Mouse (Mus musculus): Measurements from ENCODE around the gene Olfr1312. TPM values are rescaled to one million over a fixed set of nuclear protein-coding genes. Genes with fewer than 3 reads are reported as not detected.
"Not testable (repeated sequence)": the region's sequence is repeated elsewhere in the genome, so short reads cannot be mapped to it uniquely, and the experiment has no call there.

The Olfr1312 gene
- not detected in 2 replicates for polyA plus RNA-seq (2015; fragmentation: Nextera tagmentation; extraction: Ambion mirVana)

- Histone ChIP-seq H3K4me1 (no peaks in the 10 kb centered on the region), H3K36me3 (no peaks in the 10 kb centered on the region), H3K27ac (replicated peaks) (no peak within 1 kb of the TSS), H3K4me2 (no peak within 1 kb of the TSS), H3K27me3 (replicated peaks) (no peaks in the 10 kb centered on the region), H3K9ac (no peak within 1 kb of the TSS), H3K9me3 (no peaks in the 10 kb centered on the region), H3K4me3 (no peak within 1 kb of the TSS)
- no peak for ATAC-seq (ENCODE audit: extremely low read depth, insufficient number of reproducible peaks, low FRiP score, low TSS enrichment)
- WGBS = 17% methylated on average over 1 of the region's 1 CpGs
Observed at GRCm38 (mm10) chr2:112050138-112050537, at the start of gene Olfr1312. Gene Olfr1312, minus strand, starts transcription at chr2:112050238.

- no peak within 1 kb of the TSS for H3K4me2 ChIP-seq
- no peaks in the 10 kb centered on the region for H3K9me3 ChIP-seq
- H3K27ac ChIP-seq (replicated peaks) = no peak within 1 kb of the TSS
- no peaks in the 10 kb centered on the region for H3K27me3 ChIP-seq (replicated peaks)
- no peak within 1 kb of the TSS for H3K9ac ChIP-seq
- ATAC-seq (ENCODE audit: extremely low read depth, insufficient number of reproducible peaks, low FRiP score, low TSS enrichment) = no peak
- no peaks in the 10 kb centered on the region for H3K36me3 ChIP-seq
- H3K4me3 ChIP-seq = no peak within 1 kb of the TSS
- H3K4me1 ChIP-seq = no peaks in the 10 kb centered on the region
Observed at GRCm38 (mm10) chr2:112096681-112097080, 46.6 kb upstream of the Olfr1312 start, which contains the start of gene Olfr1314. Gene Olfr1314, minus strand, starts transcription at chr2:112096781.

GRCm38 (mm10) chr2:112077743-112078142 lies 27.7 kb upstream of the Olfr1312 start, which contains the start of gene Olfr1313:
Gene Olfr1313, minus strand, starts transcription at chr2:112077843.
- no peak within 1 kb of the TSS for H3K9ac ChIP-seq
- no peaks in the 10 kb centered on the region for H3K36me3 ChIP-seq
- no peak within 1 kb of the TSS for H3K4me2 ChIP-seq
- no peak for ATAC-seq (ENCODE audit: extremely low read depth, insufficient number of reproducible peaks, low FRiP score, low TSS enrichment)
- no peaks in the 10 kb centered on the region for H3K9me3 ChIP-seq
- H3K4me1 ChIP-seq = no peaks in the 10 kb centered on the region
- H3K27ac ChIP-seq (replicated peaks) = no peak within 1 kb of the TSS
- no peaks in the 10 kb centered on the region for H3K27me3 ChIP-seq (replicated peaks)
- H3K4me3 ChIP-seq = no peak within 1 kb of the TSS

GRCm38 (mm10) chr2:112026971-112027370 lies 23.1 kb downstream of the Olfr1312 start:
- 46% methylated on average over 6 of the region's 6 CpGs for WGBS
- H3K27ac ChIP-seq (replicated peaks); H3K4me2 ChIP-seq; ATAC-seq (ENCODE audit: extremely low read depth, insufficient number of reproducible peaks, low FRiP score, low TSS enrichment); H3K9ac ChIP-seq; H3K9me3 ChIP-seq; H3K4me3 ChIP-seq; H3K4me1 ChIP-seq; H3K27me3 ChIP-seq (replicated peaks); H3K36me3 ChIP-seq: not testable (repeated sequence)

GRCm38 (mm10) chr2:112024312-112024711 lies 25.7 kb downstream of the Olfr1312 start, which contains the start of gene Olfr1311:
Gene Olfr1311, minus strand, starts transcription at chr2:112024412.
- no peaks in the 10 kb centered on the region for H3K4me1 ChIP-seq
- no peaks in the 10 kb centered on the region for H3K36me3 ChIP-seq
- no peak for ATAC-seq (ENCODE audit: extremely low read depth, insufficient number of reproducible peaks, low FRiP score, low TSS enrichment)
- no peaks in the 10 kb centered on the region for H3K27me3 ChIP-seq (replicated peaks)
- no peak within 1 kb of the TSS for H3K4me2 ChIP-seq
- H3K4me3 ChIP-seq = no peak within 1 kb of the TSS
- 72% methylated on average over 2 of the region's 2 CpGs for WGBS
- H3K9ac ChIP-seq = no peak within 1 kb of the TSS
- no peaks in the 10 kb centered on the region for H3K9me3 ChIP-seq
- H3K27ac ChIP-seq (replicated peaks) = no peak within 1 kb of the TSS

- Histone ChIP-seq H3K9ac (no peak overlapping the region), H3K27ac (replicated peaks) (no peak overlapping the region), H3K4me3 (no peak overlapping the region), H3K4me2 (no peak overlapping the region), H3K4me1 (no peaks in the 10 kb centered on the region), H3K9me3 (no peaks in the 10 kb centered on the region), H3K27me3 (replicated peaks) (no peaks in the 10 kb centered on the region), H3K36me3 (no peaks in the 10 kb centered on the region)
- ATAC-seq (ENCODE audit: extremely low read depth, insufficient number of reproducible peaks, low FRiP score, low TSS enrichment) = no peak
- WGBS = 76% methylated on average over 3 of the region's 3 CpGs
Observed at GRCm38 (mm10) chr2:112014900-112015299, 35.1 kb downstream of the Olfr1312 start.

- Histone ChIP-seq H3K4me2 (no peak within 1 kb of the TSS), H3K9me3 (no peaks in the 10 kb centered on the region), H3K4me3 (no peak within 1 kb of the TSS), H3K27ac (replicated peaks) (no peak within 1 kb of the TSS), H3K9ac (no peak within 1 kb of the TSS), H3K4me1 (no peaks in the 10 kb centered on the region), H3K27me3 (replicated peaks) (no peaks in the 10 kb centered on the region), H3K36me3 (no peaks in the 10 kb centered on the region)
- ATAC-seq (ENCODE audit: extremely low read depth, insufficient number of reproducible peaks, low FRiP score, low TSS enrichment) = no peak
Observed at GRCm38 (mm10) chr2:112012608-112013007, 37.4 kb downstream of the Olfr1312 start, which contains the start of gene Olfr1310. Gene Olfr1310, minus strand, starts transcription at chr2:112012708.

- Histone ChIP-seq H3K4me3 (no peak within 1 kb of the TSS), H3K27me3 (replicated peaks) (no peaks in the 10 kb centered on the region), H3K27ac (replicated peaks) (no peak within 1 kb of the TSS), H3K9ac (no peak within 1 kb of the TSS), H3K9me3 (no peaks in the 10 kb centered on the region), H3K36me3 (no peaks in the 10 kb centered on the region), H3K4me1 (no peaks in the 10 kb centered on the region), H3K4me2 (no peak within 1 kb of the TSS)
- no peak for ATAC-seq (ENCODE audit: extremely low read depth, insufficient number of reproducible peaks, low FRiP score, low TSS enrichment)
- WGBS = 66% methylated on average over 1 of the region's 1 CpGs
Observed at GRCm38 (mm10) chr2:111990181-111990580, 59.9 kb downstream of the Olfr1312 start, which contains the start of gene Olfr1309. Gene Olfr1309, minus strand, starts transcription at chr2:111990281.

Other genes starting within 250 kb of the Olfr1312 start
- not detected in 2 replicates for gene Olfr1303, start 229.9 kb downstream of the Olfr1312 start, polyA plus RNA-seq (2015; fragmentation: Nextera tagmentation; extraction: Ambion mirVana)
- gene Olfr1305, start 173.1 kb downstream of the Olfr1312 start, polyA plus RNA-seq (2015; fragmentation: Nextera tagmentation; extraction: Ambion mirVana) = not detected in 2 replicates
- not detected in 2 replicates for gene Olfr1306, start 134.0 kb downstream of the Olfr1312 start, polyA plus RNA-seq (2015; fragmentation: Nextera tagmentation; extraction: Ambion mirVana)
- gene Olfr1307, start 100.8 kb downstream of the Olfr1312 start, polyA plus RNA-seq (2015; fragmentation: Nextera tagmentation; extraction: Ambion mirVana) = 0.01 TPM in 1 of 2 replicates, not detected in the other
- gene Olfr1308, start 85.3 kb downstream of the Olfr1312 start, polyA plus RNA-seq (2015; fragmentation: Nextera tagmentation; extraction: Ambion mirVana) = not detected in 2 replicates
- gene Olfr1309, start 60.0 kb downstream of the Olfr1312 start, polyA plus RNA-seq (2015; fragmentation: Nextera tagmentation; extraction: Ambion mirVana) = not detected in 2 replicates
- gene Olfr1310, start 37.5 kb downstream of the Olfr1312 start, polyA plus RNA-seq (2015; fragmentation: Nextera tagmentation; extraction: Ambion mirVana) = not detected in 2 replicates
- gene Olfr1311, start 25.8 kb downstream of the Olfr1312 start, polyA plus RNA-seq (2015; fragmentation: Nextera tagmentation; extraction: Ambion mirVana) = not detected in 2 replicates
- gene Olfr1313, start 27.6 kb upstream of the Olfr1312 start, polyA plus RNA-seq (2015; fragmentation: Nextera tagmentation; extraction: Ambion mirVana) = not detected in 2 replicates
- not detected in 2 replicates for gene Olfr1314, start 46.5 kb upstream of the Olfr1312 start, polyA plus RNA-seq (2015; fragmentation: Nextera tagmentation; extraction: Ambion mirVana)
- not detected in 2 replicates for gene Olfr1315-ps1, start 65.2 kb upstream of the Olfr1312 start, polyA plus RNA-seq (2015; fragmentation: Nextera tagmentation; extraction: Ambion mirVana)
- not detected in 2 replicates for gene Olfr1316, start 84.7 kb upstream of the Olfr1312 start, polyA plus RNA-seq (2015; fragmentation: Nextera tagmentation; extraction: Ambion mirVana)
- not detected in 2 replicates for gene Olfr1317, start 90.1 kb upstream of the Olfr1312 start, polyA plus RNA-seq (2015; fragmentation: Nextera tagmentation; extraction: Ambion mirVana)
- not detected in 2 replicates for gene Olfr1318, start 104.0 kb upstream of the Olfr1312 start, polyA plus RNA-seq (2015; fragmentation: Nextera tagmentation; extraction: Ambion mirVana)
- 13.6 and 14.5 TPM in 2 replicates for gene Lpcat4, start 189.2 kb upstream of the Olfr1312 start, polyA plus RNA-seq (2015; fragmentation: Nextera tagmentation; extraction: Ambion mirVana)
- gene Nutm1, start 209.1 kb upstream of the Olfr1312 start, polyA plus RNA-seq (2015; fragmentation: Nextera tagmentation; extraction: Ambion mirVana) = 0.04 and 0.05 TPM in 2 replicates
- 155 and 186 TPM in 2 replicates for gene Nop10, start 211.7 kb upstream of the Olfr1312 start, polyA plus RNA-seq (2015; fragmentation: Nextera tagmentation; extraction: Ambion mirVana)
- 8.4 and 9.5 TPM in 2 replicates for gene Slc12a6, start 215.6 kb upstream of the Olfr1312 start, polyA plus RNA-seq (2015; fragmentation: Nextera tagmentation; extraction: Ambion mirVana)
- gene Gm21985, start 216.1 kb upstream of the Olfr1312 start, polyA plus RNA-seq (2015; fragmentation: Nextera tagmentation; extraction: Ambion mirVana) = not detected in 2 replicates